Mouse (Mus musculus) hindbrain, embryonic 10.5 days (tissue): ENCODE measurements around the gene Gm1043. TPM values are rescaled to one million over a fixed set of nuclear protein-coding genes. Genes with fewer than 3 reads are reported as not detected.

Experiments used
- DNase-seq: peaks from one replicate; pipeline ENCODE4 v3.0.0-alpha.2; 2017; ENCODE audit warnings: low spot score
- H3K27ac ChIP-seq: fragments of 300-500 bp; sonication (generic); 2 replicates; pipeline ENCODE4 v1.5.1; 2016; ENCODE audit warnings: mild to moderate bottlenecking, moderate library complexity
- H3K27me3 ChIP-seq: fragments of 300-500 bp; sonication (generic); 2 replicates; pipeline ENCODE4 v1.6.1; 2016; ENCODE audit warnings: mild to moderate bottlenecking; ENCODE audit not compliant: poor library complexity, insufficient read depth, severe bottlenecking
- H3K36me3 ChIP-seq: fragments of 300-500 bp; sonication (generic); 2 replicates; pipeline ENCODE4 v1.6.1; 2016; ENCODE audit warnings: mild to moderate bottlenecking, moderate library complexity
- H3K4me1 ChIP-seq: fragments of 300-500 bp; sonication (generic); replicated peaks from 2 replicates; pipeline ENCODE4 v1.6.1; 2016; ENCODE audit warnings: mild to moderate bottlenecking
- H3K4me3 ChIP-seq: fragments of 300-500 bp; sonication (generic); 2 replicates; pipeline ENCODE4 v1.5.1; 2016; ENCODE audit warnings: mild to moderate bottlenecking, moderate library complexity
- H3K9me3 ChIP-seq: fragments of 300-500 bp; sonication (generic); 2 replicates; pipeline ENCODE4 v1.6.1; 2016; ENCODE audit warnings: mild to moderate bottlenecking, moderate library complexity
- WGBS: fragments of 180-500 bp; shearing (Covaris S2); methylation state at CpG from one replicate; pipeline ENCODE4 v1.1.7; 2016; 5-methylcytosine and 5-hydroxymethylcytosine counted together
- polyA plus RNA-seq: library from polyadenylated mRNA; unstranded; fragments of >200 nt; fragmentation: Nextera tagmentation; extraction: Ambion mirVana; gene quantifications from 2 replicates; pipeline ENCODE4 v1.2.1, GENCODE M21; 2016

Gene Gm1043
- polyA plus RNA-seq, 1 experiment from 2014 or later: 0.08 TPM

DNA sequence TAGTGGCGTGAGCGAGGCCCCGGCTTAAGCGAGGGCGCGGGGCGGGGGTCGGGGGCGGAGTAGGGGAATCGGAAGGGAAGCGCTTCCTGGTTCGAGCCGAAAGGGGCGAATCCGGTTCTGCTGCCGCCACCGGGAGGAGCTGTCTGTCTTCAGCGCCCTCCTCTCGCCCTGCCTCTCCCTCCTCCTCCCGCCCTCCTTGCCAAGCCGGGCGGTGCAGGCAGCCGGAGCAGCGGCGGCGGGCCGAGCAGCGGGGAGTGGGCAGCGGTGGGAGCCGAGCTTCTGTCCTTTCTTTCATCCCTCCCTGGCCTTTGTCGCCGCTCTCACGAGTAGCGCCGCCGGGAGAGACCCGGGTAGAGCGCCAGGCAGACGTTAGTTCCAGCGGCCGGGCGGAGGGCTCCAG, 160.5 kb downstream of the Gm1043 start:
- H3K36me3 ChIP-seq: no peaks in the 10 kb centered on the region
- no peaks in the 10 kb centered on the region for H3K9me3 ChIP-seq
- peak; percentile 83 for DNase-seq
- peaks cover 62% of the 10 kb centered on the region for H3K27me3 ChIP-seq
- H3K4me1 ChIP-seq: peaks cover 83% of the 10 kb centered on the region
- under 1% methylated on average over 42 of the region's 42 CpGs for WGBS
- peak overlapping the region; percentile 80 for H3K4me3 ChIP-seq
- H3K27ac ChIP-seq: peak overlapping the region; percentile 94

- no peak for DNase-seq
- peaks cover 83% of the 10 kb centered on the region for H3K4me1 ChIP-seq
- peaks cover 55% of the 10 kb centered on the region for H3K27me3 ChIP-seq
- peak overlapping the region; percentile 94 for H3K27ac ChIP-seq
- H3K9me3 ChIP-seq: no peaks in the 10 kb centered on the region
- peak overlapping the region; percentile 80 for H3K4me3 ChIP-seq
- under 1% methylated on average over 34 of the region's 37 CpGs for WGBS
- no peaks in the 10 kb centered on the region for H3K36me3 ChIP-seq
Measured at GRCm38 (mm10) chr5:37246138-37246910, 161.2 kb downstream of the Gm1043 start.

DNA sequence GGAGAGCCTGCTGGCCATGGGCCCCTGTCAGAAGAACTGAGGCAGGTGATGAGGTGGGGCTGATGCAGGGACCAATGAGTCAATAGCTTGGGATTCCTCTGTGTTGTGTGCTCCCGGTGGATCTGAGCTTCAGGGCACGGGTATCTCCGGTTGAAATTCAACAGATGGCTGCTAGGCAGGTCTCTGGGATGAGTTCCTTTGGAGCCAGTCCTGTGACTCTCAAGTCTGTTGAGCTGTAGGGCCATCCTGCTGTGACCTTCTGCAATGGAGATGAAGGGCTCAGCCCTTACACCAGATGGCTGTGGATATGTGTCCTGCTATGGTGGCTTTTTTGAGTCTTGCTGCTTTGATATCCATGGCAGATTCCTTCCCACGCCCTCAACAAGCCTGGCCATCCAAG, 162.3 kb downstream of the Gm1043 start:
- Histone ChIP-seq H3K36me3 (peaks cover 5% of the 10 kb centered on the region; the same call in 1 of the 2 replicates), H3K27me3 (peaks cover 44% of the 10 kb centered on the region), H3K9me3 (no peaks in the 10 kb centered on the region), H3K27ac (peak overlapping the region; percentile 94), H3K4me3 (peak overlapping the region; percentile 80), H3K4me1 (peaks cover 77% of the 10 kb centered on the region)
- no peak for DNase-seq
- WGBS: 41% methylated on average over 4 of the region's 4 CpGs

DNA sequence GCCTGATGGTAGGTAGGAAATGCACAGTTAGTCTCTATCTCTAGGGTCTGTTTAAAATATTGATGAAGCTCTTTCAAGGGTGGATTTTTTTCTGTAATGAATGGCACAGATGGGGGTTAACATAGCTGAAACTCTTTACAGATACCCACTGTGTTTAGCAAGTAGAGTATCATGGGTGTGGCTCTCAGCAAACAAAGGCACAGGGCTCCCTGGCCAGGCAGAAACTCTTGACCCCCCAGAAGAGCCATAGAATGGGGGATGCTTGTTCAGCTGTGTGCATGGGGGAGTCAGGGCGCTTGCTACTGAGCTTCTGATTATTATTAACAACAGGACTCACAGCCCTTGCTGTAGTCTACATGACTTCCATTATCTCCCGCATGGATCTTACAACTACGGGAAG, 163.7 kb downstream of the Gm1043 start:
- 79% methylated on average over 3 of the region's 3 CpGs for WGBS
- Histone ChIP-seq H3K27me3 (peaks cover 30% of the 10 kb centered on the region), H3K4me1 (peaks cover 65% of the 10 kb centered on the region), H3K27ac (peak overlapping the region; percentile 56; the same call in 1 of the 2 replicates), H3K9me3 (no peaks in the 10 kb centered on the region), H3K4me3 (peak overlapping the region; percentile 30; the same call in 1 of the 2 replicates), H3K36me3 (peaks cover 16% of the 10 kb centered on the region; the same call in 1 of the 2 replicates)
- DNase-seq: no peak

DNA sequence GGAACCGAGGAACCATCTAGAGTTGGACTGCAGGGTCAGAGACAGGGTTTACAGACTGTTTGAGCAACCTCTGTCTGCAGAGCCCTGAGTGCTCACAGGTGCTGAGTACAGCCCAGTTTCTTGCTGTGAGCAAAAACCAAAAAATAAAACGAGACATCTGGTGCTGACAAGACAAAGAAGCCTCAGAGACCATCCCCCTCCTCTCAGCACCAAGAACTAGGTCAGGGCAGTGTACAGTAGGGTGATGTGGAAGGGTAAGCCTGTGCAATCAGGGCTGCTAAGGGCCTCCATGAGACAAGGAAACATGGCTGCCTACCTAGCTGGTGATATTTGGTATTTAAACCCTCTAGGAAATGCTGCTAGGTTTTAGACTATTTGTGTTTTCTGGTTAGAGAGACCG, 166.4 kb downstream of the Gm1043 start:
- Histone ChIP-seq H3K4me3 (no peak overlapping the region), H3K27ac (no peak overlapping the region), H3K36me3 (peaks cover 17% of the 10 kb centered on the region; the same call in 1 of the 2 replicates), H3K27me3 (peaks cover 6% of the 10 kb centered on the region; the same call in 1 of the 2 replicates), H3K9me3 (no peaks in the 10 kb centered on the region), H3K4me1 (peaks cover 57% of the 10 kb centered on the region)
- 81% methylated on average over 3 of the region's 3 CpGs for WGBS
- no peak for DNase-seq

- Histone ChIP-seq H3K36me3 (peaks cover 17% of the 10 kb centered on the region; the same call in 1 of the 2 replicates), H3K4me3 (no peak overlapping the region), H3K27me3 (peaks cover 4% of the 10 kb centered on the region; the same call in 1 of the 2 replicates), H3K9me3 (no peaks in the 10 kb centered on the region), H3K4me1 (peaks cover 54% of the 10 kb centered on the region), H3K27ac (no peak overlapping the region)
- WGBS: 87% methylated on average over 9 of the region's 9 CpGs
- DNase-seq: no peak
Measured at GRCm38 (mm10) chr5:37252101-37252804, 167.1 kb downstream of the Gm1043 start.

DNA sequence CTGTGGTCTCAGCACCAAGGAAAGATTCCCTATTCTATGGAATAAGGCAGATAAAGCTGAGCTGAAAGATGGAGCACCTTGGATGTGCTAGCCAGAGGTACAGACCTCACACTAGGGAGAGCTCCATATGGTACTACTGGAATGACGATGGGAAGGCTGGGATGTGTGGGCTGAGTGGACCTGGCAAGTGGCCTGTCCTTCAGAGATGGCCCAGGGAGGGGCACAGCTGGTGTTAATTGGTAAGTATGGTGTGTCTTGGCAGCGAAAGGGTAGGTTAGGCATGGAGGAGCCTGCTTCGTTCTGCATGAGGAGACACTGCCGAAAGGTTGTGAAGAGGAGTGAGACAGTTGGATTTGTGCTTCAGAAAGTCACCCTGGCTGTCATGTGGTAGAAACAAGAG, 169.4 kb downstream of the Gm1043 start:
- no peaks in the 10 kb centered on the region for H3K27me3 ChIP-seq
- DNase-seq: no peak
- peaks cover 17% of the 10 kb centered on the region; the same call in 1 of the 2 replicates for H3K36me3 ChIP-seq
- no peak overlapping the region for H3K4me3 ChIP-seq
- H3K4me1 ChIP-seq: peaks cover 41% of the 10 kb centered on the region
- WGBS: 84% methylated on average over 4 of the region's 4 CpGs
- no peaks in the 10 kb centered on the region for H3K9me3 ChIP-seq
- H3K27ac ChIP-seq: no peak overlapping the region

DNA sequence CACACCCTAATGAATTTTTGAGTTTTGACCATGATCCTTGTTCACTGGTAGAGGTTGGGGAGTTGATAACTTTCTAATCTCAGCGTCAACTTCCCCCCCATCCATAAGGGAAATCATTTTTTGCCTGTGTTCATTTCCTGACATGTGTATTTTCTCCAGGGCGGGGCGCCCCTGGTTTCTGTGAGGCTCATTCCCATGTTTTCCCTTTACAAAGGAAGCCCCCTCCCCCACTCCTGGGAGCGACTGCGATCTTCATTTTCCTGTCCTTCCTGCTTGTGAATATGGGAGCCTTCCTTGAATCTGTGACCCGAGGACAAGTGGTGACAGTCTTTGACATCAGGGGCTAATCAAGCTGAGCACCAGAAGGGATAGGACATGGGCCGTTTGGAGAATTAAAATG, 171.7 kb downstream of the Gm1043 start:
- WGBS: 70% methylated on average over 7 of the region's 7 CpGs
- no peak for DNase-seq
- H3K9me3 ChIP-seq: no peaks in the 10 kb centered on the region
- H3K4me1 ChIP-seq: peaks cover 37% of the 10 kb centered on the region
- no peaks in the 10 kb centered on the region for H3K27me3 ChIP-seq
- H3K27ac ChIP-seq: no peak overlapping the region
- no peak overlapping the region for H3K4me3 ChIP-seq
- peaks cover 15% of the 10 kb centered on the region; the same call in 1 of the 2 replicates for H3K36me3 ChIP-seq

- peaks cover 36% of the 10 kb centered on the region for H3K4me1 ChIP-seq
- peaks cover 14% of the 10 kb centered on the region; the same call in 1 of the 2 replicates for H3K36me3 ChIP-seq
- H3K4me3 ChIP-seq: no peak overlapping the region
- H3K27ac ChIP-seq: no peak overlapping the region
- no peaks in the 10 kb centered on the region for H3K27me3 ChIP-seq
- no peaks in the 10 kb centered on the region for H3K9me3 ChIP-seq
- DNase-seq: peak; percentile 43
- WGBS: 66% methylated on average over 5 of the region's 5 CpGs
Measured at GRCm38 (mm10) chr5:37257243-37257642, 172.1 kb downstream of the Gm1043 start.

DNA sequence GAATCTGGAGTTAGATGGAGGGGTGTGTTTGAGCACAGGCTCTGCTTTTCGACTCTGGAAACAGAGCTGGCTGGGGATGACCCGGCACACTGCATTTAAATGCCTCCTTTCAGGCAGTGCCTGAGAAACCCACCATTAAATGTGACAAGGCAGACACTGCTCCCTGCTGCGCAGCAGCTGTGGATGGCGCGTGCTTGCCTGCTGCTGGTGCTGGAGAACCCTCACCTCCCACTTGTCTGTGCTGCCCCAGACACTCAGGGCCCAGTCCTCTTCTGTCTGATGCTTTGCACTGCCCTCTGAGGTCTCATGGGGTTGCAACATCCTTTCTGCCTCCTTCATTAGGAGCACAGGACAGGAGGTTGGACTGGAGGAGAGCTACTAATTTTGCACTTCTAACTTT, 176.6 kb downstream of the Gm1043 start:
- peaks cover 16% of the 10 kb centered on the region for H3K4me1 ChIP-seq
- H3K27me3 ChIP-seq: no peaks in the 10 kb centered on the region
- H3K9me3 ChIP-seq: no peaks in the 10 kb centered on the region
- 72% methylated on average over 5 of the region's 5 CpGs for WGBS
- peaks cover 18% of the 10 kb centered on the region for H3K36me3 ChIP-seq
- peak; percentile 13 for DNase-seq
- no peak overlapping the region for H3K4me3 ChIP-seq
- no peak overlapping the region for H3K27ac ChIP-seq

GRCm38 (mm10) chr5:37263816-37264215, 178.6 kb downstream of the Gm1043 start:
- H3K9me3 ChIP-seq: no peaks in the 10 kb centered on the region
- no peak overlapping the region for H3K27ac ChIP-seq
- no peak for DNase-seq
- H3K4me1 ChIP-seq: 0 out of 2 replicates have a peak, but pooled peaks cover 7% of the 10 kb centered on the region
- 78% methylated on average over 6 of the region's 6 CpGs for WGBS
- H3K27me3 ChIP-seq: no peaks in the 10 kb centered on the region
- peaks cover 37% of the 10 kb centered on the region for H3K36me3 ChIP-seq
- H3K4me3 ChIP-seq: no peak overlapping the region
